27 mouse cellular contexts compared by ENCODE assay signal in the genomic region with DNA sequence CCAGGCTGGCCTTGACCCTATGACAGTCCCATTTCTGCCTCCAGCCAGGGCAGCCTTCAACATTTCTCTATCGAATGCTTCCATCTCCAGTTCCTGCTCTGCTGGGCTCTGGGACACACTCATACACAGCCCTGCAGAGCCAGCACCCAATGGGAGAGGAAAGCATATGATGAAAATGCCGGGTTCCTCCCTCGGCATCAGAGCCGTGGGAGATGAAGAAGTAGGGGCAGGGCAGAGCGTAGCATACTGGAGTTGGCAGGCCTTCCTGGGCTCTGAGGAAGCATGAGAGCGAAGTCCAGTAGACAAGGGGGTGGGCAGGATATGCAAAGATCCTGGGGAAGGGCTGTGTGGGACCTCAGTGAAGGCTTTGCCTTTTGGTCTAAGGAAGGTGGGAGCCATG. TPM values are rescaled to one million over a fixed set of nuclear protein-coding genes. Genes with fewer than 3 reads are reported as not detected.
DNase-seq lines count a peak whose midpoint lies in the region; ATAC-seq and TF ChIP-seq lines count a peak whose summit lies in the region.
"Had no signal": no experiment of that assay in that cellular context is flagged by ENCODE, and none has a peak within 500 bp of the region (broad histone marks: within the 10 kb centered on the region; RNA-seq: fewer than 3 reads in every experiment).

No protein-coding gene starts in this region.

- 80% methylated on average over 6 of the region's 6 CpGs for WGBS in forebrain, embryonic 13.5 days
- WGBS in forebrain, embryonic 14.5 days = 89% methylated on average over 6 of the region's 6 CpGs
- 72% methylated on average over 6 of the region's 6 CpGs for WGBS in kidney, embryonic 16.5 days
- 85% methylated on average over 6 of the region's 6 CpGs for WGBS in midbrain, embryonic 13.5 days
- WGBS in midbrain, embryonic 10.5 days = 83% methylated on average over 6 of the region's 6 CpGs

- H3K27me3 ChIP-seq in forebrain, embryonic 13.5 days = no peaks in the 10 kb centered on the region
- H3K27me3 ChIP-seq in forebrain, embryonic 14.5 days (replicated peaks; ENCODE audit: control insufficient read depth, insufficient read depth, low read length) = no peaks in the 10 kb centered on the region
- H3K27me3 ChIP-seq in kidney, embryonic 16.5 days (ENCODE audit: insufficient read depth, low read length) = no peaks in the 10 kb centered on the region
- H3K27me3 ChIP-seq in midbrain, embryonic 13.5 days = no peaks in the 10 kb centered on the region
- H3K27me3 ChIP-seq in midbrain, embryonic 10.5 days (ENCODE audit: low read depth, poor library complexity, severe bottlenecking) = no peaks in the 10 kb centered on the region
- H3K27me3 ChIP-seq: embryonic facial prominence, embryonic 15.5 days; heart, embryonic 12.5 days; hindbrain, embryonic 15.5 days; kidney, embryonic 15.5 days; limb, embryonic 15.5 days had no signal

- H3K4me3 ChIP-seq in forebrain, embryonic 13.5 days = no peak overlapping the region
- no peak overlapping the region for H3K4me3 ChIP-seq in forebrain, embryonic 14.5 days (ENCODE audit: low read depth, low read length)
- H3K4me3 ChIP-seq in kidney, embryonic 16.5 days (ENCODE audit: low read length) = no peak overlapping the region
- no peak overlapping the region for H3K4me3 ChIP-seq in midbrain, embryonic 13.5 days (replicated peaks)
- H3K4me3 ChIP-seq in midbrain, embryonic 10.5 days = no peak overlapping the region
- H3K4me3 ChIP-seq in cortical plate, adult 2 months (ENCODE audit: insufficient read depth, low read length) = no peak overlapping the region
- H3K4me3 ChIP-seq: embryonic facial prominence, embryonic 15.5 days; heart, embryonic 12.5 days; hindbrain, embryonic 15.5 days; kidney, embryonic 15.5 days; limb, embryonic 15.5 days; megakaryocyte, embryonic 14.5 days had no signal

- peak overlapping the region; percentile 40; the same call in 1 of the 2 replicates for H3K9ac ChIP-seq in forebrain, embryonic 13.5 days
- H3K9ac ChIP-seq in forebrain, embryonic 14.5 days (ENCODE audit: low read length) = no peak overlapping the region
- peak overlapping the region; percentile 15; the same call in 1 of the 2 replicates for H3K9ac ChIP-seq in kidney, embryonic 16.5 days (replicated peaks; ENCODE audit: low read length)
- H3K9ac ChIP-seq in midbrain, embryonic 13.5 days (replicated peaks) = peak overlapping the region; percentile 39; the same call in 1 of the 2 replicates
- H3K9ac ChIP-seq: embryonic facial prominence, embryonic 15.5 days; hindbrain, embryonic 15.5 days; kidney, embryonic 15.5 days; limb, embryonic 15.5 days; liver, embryonic 14.5 days; lung, embryonic 14.5 days had no signal

- no peak for DNase-seq in forebrain, embryonic 14.5 days (ENCODE audit: low spot score)
- no peak for DNase-seq in kidney, postnatal 14 days
- no peak for DNase-seq in midbrain, embryonic 10.5 days (ENCODE audit: low spot score)
- DNase-seq: adrenal gland, postnatal 10 days; cerebellum, adult 8-10 months; gastrocnemius, postnatal 25 days; heart, adult 18-20 months; heart, postnatal 10 days; kidney, adult 11 months; lung, embryonic 14.5 days; lung, postnatal 36 days; retina, postnatal 1 day; right cerebral cortex, postnatal 4 days; thymus, adult 18-20 months; thymus, postnatal 4 days had no signal

- no peak overlapping the region for H3K4me2 ChIP-seq in forebrain, embryonic 13.5 days
- no peak overlapping the region for H3K4me2 ChIP-seq in forebrain, embryonic 14.5 days (ENCODE audit: low read length)
- H3K4me2 ChIP-seq in kidney, embryonic 16.5 days (replicated peaks; ENCODE audit: low read depth, low read length) = no peak overlapping the region
- H3K4me2 ChIP-seq in midbrain, embryonic 13.5 days (replicated peaks) = no peak overlapping the region
- H3K4me2 ChIP-seq: embryonic facial prominence, embryonic 15.5 days; heart, embryonic 12.5 days; hindbrain, embryonic 15.5 days; kidney, embryonic 15.5 days; limb, embryonic 15.5 days; lung, embryonic 14.5 days had no signal

- no peaks in the 10 kb centered on the region for H3K9me3 ChIP-seq in forebrain, embryonic 13.5 days (replicated peaks)
- H3K9me3 ChIP-seq in forebrain, embryonic 14.5 days (replicated peaks; ENCODE audit: control insufficient read depth, low read length) = no peaks in the 10 kb centered on the region
- H3K9me3 ChIP-seq in kidney, embryonic 16.5 days (ENCODE audit: low read length) = no peaks in the 10 kb centered on the region
- no peaks in the 10 kb centered on the region for H3K9me3 ChIP-seq in midbrain, embryonic 13.5 days
- H3K9me3 ChIP-seq in midbrain, embryonic 10.5 days (replicated peaks) = no peaks in the 10 kb centered on the region
- H3K9me3 ChIP-seq: embryonic facial prominence, embryonic 15.5 days; heart, embryonic 12.5 days; hindbrain, embryonic 15.5 days; kidney, embryonic 15.5 days; limb, embryonic 15.5 days; megakaryocyte, embryonic 14.5 days had no signal

- TF ChIP-seq CTCF in cortical plate, adult 2 months (IDR thresholded peaks at IDR 0.05; ENCODE audit: extremely low read depth, insufficient read depth, low read length) = no peak

- no peak for TF ChIP-seq POLR2A in cortical plate, adult 2 months (IDR thresholded peaks at IDR 0.05; ENCODE audit: extremely low read depth, insufficient read depth, low read length)

- H3K27ac ChIP-seq in forebrain, embryonic 13.5 days = no peak overlapping the region
- H3K27ac ChIP-seq in forebrain, embryonic 14.5 days (ENCODE audit: low read depth, low read length) = no peak overlapping the region
- H3K27ac ChIP-seq in kidney, embryonic 16.5 days (ENCODE audit: low read length) = no peak overlapping the region
- H3K27ac ChIP-seq in midbrain, embryonic 13.5 days = no peak overlapping the region
- no peak overlapping the region for H3K27ac ChIP-seq in midbrain, embryonic 10.5 days (replicated peaks)
- 0 out of 2 replicates have a peak overlapping the region, but pooled peaks have one; percentile 63 for H3K27ac ChIP-seq in cortical plate, adult 2 months (ENCODE audit: insufficient read depth, low read length)
- H3K27ac ChIP-seq: embryonic facial prominence, embryonic 15.5 days; hindbrain, embryonic 15.5 days; kidney, embryonic 15.5 days; limb, embryonic 15.5 days; liver, embryonic 14.5 days had no signal

- no peak for ATAC-seq in forebrain, embryonic 13.5 days
- no peak for ATAC-seq in forebrain, embryonic 14.5 days
- no peak for ATAC-seq in kidney, embryonic 16.5 days (ENCODE audit: low FRiP score, low TSS enrichment)
- ATAC-seq in midbrain, embryonic 13.5 days = no peak
- ATAC-seq: forebrain, embryonic 16.5 days had no signal

- peaks cover 32% of the 10 kb centered on the region for H3K4me1 ChIP-seq in forebrain, embryonic 13.5 days
- peaks cover 7% of the 10 kb centered on the region for H3K4me1 ChIP-seq in forebrain, embryonic 14.5 days (ENCODE audit: control insufficient read depth, insufficient read depth, low read length)
- peaks cover 41% of the 10 kb centered on the region for H3K4me1 ChIP-seq in kidney, embryonic 16.5 days (ENCODE audit: insufficient read depth, low read length)
- peaks cover 68% of the 10 kb centered on the region for H3K4me1 ChIP-seq in midbrain, embryonic 13.5 days (replicated peaks)
- peaks cover 28% of the 10 kb centered on the region for H3K4me1 ChIP-seq in midbrain, embryonic 10.5 days
- peaks cover 18% of the 10 kb centered on the region for H3K4me1 ChIP-seq in cortical plate, adult 2 months (ENCODE audit: control insufficient read depth, insufficient read depth, low read length)

- peaks cover 23% of the 10 kb centered on the region; the same call in 1 of the 2 replicates for H3K36me3 ChIP-seq in forebrain, embryonic 13.5 days (ENCODE audit: poor library complexity, severe bottlenecking)
- H3K36me3 ChIP-seq in forebrain, embryonic 14.5 days (ENCODE audit: control insufficient read depth, insufficient read depth, low read length) = peaks cover 9% of the 10 kb centered on the region; the same call in 1 of the 2 replicates
- H3K36me3 ChIP-seq in kidney, embryonic 16.5 days (ENCODE audit: insufficient read depth, low read length) = peaks cover 9% of the 10 kb centered on the region; the same call in 1 of the 2 replicates
- H3K36me3 ChIP-seq in midbrain, embryonic 13.5 days = peaks cover 13% of the 10 kb centered on the region; the same call in 1 of the 2 replicates
- H3K36me3 ChIP-seq in midbrain, embryonic 10.5 days = peaks cover 7% of the 10 kb centered on the region; the same call in 1 of the 2 replicates
- H3K36me3 ChIP-seq: heart, embryonic 12.5 days; hindbrain, embryonic 15.5 days had no signal

RNA-seq across cellular contexts. Expression of gene Adgrl1, which starts 8.7 kb away (rescaled TPM):
- 32.8 and 38.5 TPM in 2 replicates for polyA plus RNA-seq in forebrain, embryonic 13.5 days (2015; fragmentation: Nextera tagmentation; extraction: Ambion mirVana)
- polyA plus RNA-seq in forebrain, embryonic 14.5 days (2014; fragmentation: Nextera tagmentation; extraction: Ambion mirVana) = 44.4 and 50.9 TPM in 2 replicates
- 17.8 and 19.6 TPM in 2 replicates for polyA plus RNA-seq in kidney, embryonic 16.5 days (2015; fragmentation: Nextera tagmentation; extraction: Ambion mirVana)
- polyA plus RNA-seq in midbrain, embryonic 13.5 days (2015; fragmentation: Nextera tagmentation; extraction: Ambion mirVana) = 45.1 and 46.1 TPM in 2 replicates
- 8.6 and 11.3 TPM in 2 replicates for polyA plus RNA-seq in midbrain, embryonic 10.5 days (2016; fragmentation: Nextera tagmentation; extraction: Ambion mirVana)
- 236 and 241 TPM in 2 replicates for polyA plus RNA-seq in cortical plate, adult 2 months (2012; rRNA removed)

RNA-seq across cellular contexts. Expression of gene Gm10644, which starts 46.4 kb away (rescaled TPM):
- 0.67 and 0.98 TPM in 2 replicates for polyA plus RNA-seq in forebrain, embryonic 13.5 days (2015; fragmentation: Nextera tagmentation; extraction: Ambion mirVana)
- polyA plus RNA-seq in forebrain, embryonic 14.5 days (2014; fragmentation: Nextera tagmentation; extraction: Ambion mirVana) = 0.61 and 0.93 TPM in 2 replicates
- polyA plus RNA-seq in kidney, embryonic 16.5 days (2015; fragmentation: Nextera tagmentation; extraction: Ambion mirVana) = 0.85 and 1.0 TPM in 2 replicates
- polyA plus RNA-seq in midbrain, embryonic 13.5 days (2015; fragmentation: Nextera tagmentation; extraction: Ambion mirVana) = 0.70 and 0.94 TPM in 2 replicates
- polyA plus RNA-seq in midbrain, embryonic 10.5 days (2016; fragmentation: Nextera tagmentation; extraction: Ambion mirVana) = 0.94 and 1.0 TPM in 2 replicates
- 0.52 and 0.62 TPM in 2 replicates for polyA plus RNA-seq in cortical plate, adult 2 months (2012; rRNA removed)

RNA-seq across cellular contexts. Expression of gene Asf1b, which starts 46.7 kb away (rescaled TPM):
- 44.0 and 44.9 TPM in 2 replicates for polyA plus RNA-seq in forebrain, embryonic 13.5 days (2015; fragmentation: Nextera tagmentation; extraction: Ambion mirVana)
- 23.8 and 31.6 TPM in 2 replicates for polyA plus RNA-seq in forebrain, embryonic 14.5 days (2014; fragmentation: Nextera tagmentation; extraction: Ambion mirVana)
- polyA plus RNA-seq in kidney, embryonic 16.5 days (2015; fragmentation: Nextera tagmentation; extraction: Ambion mirVana) = 58.2 and 65.1 TPM in 2 replicates
- 25.0 and 25.7 TPM in 2 replicates for polyA plus RNA-seq in midbrain, embryonic 13.5 days (2015; fragmentation: Nextera tagmentation; extraction: Ambion mirVana)
- polyA plus RNA-seq in midbrain, embryonic 10.5 days (2016; fragmentation: Nextera tagmentation; extraction: Ambion mirVana) = 106 and 115 TPM in 2 replicates
- 1.2 and 1.4 TPM in 2 replicates for polyA plus RNA-seq in cortical plate, adult 2 months (2012; rRNA removed)

Comparison
In these comparisons a context has a peak if more than half of its experiments do, and no peak if none do; other contexts are left out.
1. RNA of gene Asf1b, which starts 46.7 kb away (polyA plus RNA-seq): 106 to 115 TPM in midbrain, embryonic 10.5 days, 58.2 to 65.1 TPM in kidney, embryonic 16.5 days, 44.0 to 44.9 TPM in forebrain, embryonic 13.5 days, 23.8 to 31.6 TPM in forebrain, embryonic 14.5 days and 25.0 to 25.7 TPM in midbrain, embryonic 13.5 days; 1.2 to 1.4 TPM in cortical plate, adult 2 months; every median in the first group is over 10 times any median in the second.